Mouse (Mus musculus) liver, embryonic 12.5 days (tissue): Measurements from ENCODE around the gene B3gnt9. TPM values are rescaled to one million over a fixed set of nuclear protein-coding genes. Genes with fewer than 3 reads are reported as not detected.
"Not testable (repeated sequence)": the region's sequence is repeated elsewhere in the genome, so short reads cannot be mapped to it uniquely, and the experiment has no call there.

Experiments
- ATAC-seq: fragments of 200-750 bp; cut with Nextera tagmentation; 2 replicates; pipeline ENCODE4 v1.8.0; 2017; ENCODE audit warnings: moderate number of reproducible peaks, mild to moderate bottlenecking, moderate library complexity
- H3K27ac ChIP-seq: fragments of 300-500 bp; sonication (generic); 2 replicates; pipeline ENCODE4 v1.5.1; 2016; ENCODE audit warnings: mild to moderate bottlenecking
- H3K27me3 ChIP-seq: fragments of 300-500 bp; sonication (generic); replicated peaks from 2 replicates; pipeline ENCODE4 v1.6.1; 2016; ENCODE audit warnings: mild to moderate bottlenecking, moderate library complexity
- H3K36me3 ChIP-seq: fragments of 300-500 bp; sonication (generic); 2 replicates; pipeline ENCODE4 v1.6.1; 2016; ENCODE audit warnings: mild to moderate bottlenecking, moderate library complexity
- H3K4me1 ChIP-seq: fragments of 300-500 bp; sonication (generic); 2 replicates; pipeline ENCODE4 v1.6.1; 2016
- H3K4me2 ChIP-seq: fragments of 300-500 bp; sonication (generic); 2 replicates; pipeline ENCODE4 v1.6.1; 2016; ENCODE audit warnings: mild to moderate bottlenecking, moderate library complexity
- H3K4me3 ChIP-seq: fragments of 300-500 bp; sonication (generic); 2 replicates; pipeline ENCODE4 v1.5.1; 2016; ENCODE audit warnings: mild to moderate bottlenecking, moderate library complexity
- H3K9ac ChIP-seq: fragments of 300-500 bp; sonication (generic); 2 replicates; pipeline ENCODE4 v1.6.1; 2016; ENCODE audit warnings: mild to moderate bottlenecking, moderate library complexity
- H3K9me3 ChIP-seq: fragments of 300-500 bp; sonication (generic); replicated peaks from 2 replicates; pipeline ENCODE4 v1.6.1; 2016; ENCODE audit warnings: mild to moderate bottlenecking, moderate library complexity
- WGBS: fragments of 180-500 bp; shearing (Covaris S2); methylation state at CpG from one replicate; pipeline ENCODE4 v1.1.7; 2016; ENCODE audit not compliant: insufficient replicate concordance; 5-methylcytosine and 5-hydroxymethylcytosine counted together
- polyA plus RNA-seq: library from polyadenylated mRNA; unstranded; fragments of >200 nt; fragmentation: Nextera tagmentation; extraction: Ambion mirVana; gene quantifications from 2 replicates; pipeline ENCODE4 v1.2.1, GENCODE M21; 2016

Gene B3gnt9
- polyA plus RNA-seq, 1 experiment from 2014 or later = 3.6 TPM

DNA sequence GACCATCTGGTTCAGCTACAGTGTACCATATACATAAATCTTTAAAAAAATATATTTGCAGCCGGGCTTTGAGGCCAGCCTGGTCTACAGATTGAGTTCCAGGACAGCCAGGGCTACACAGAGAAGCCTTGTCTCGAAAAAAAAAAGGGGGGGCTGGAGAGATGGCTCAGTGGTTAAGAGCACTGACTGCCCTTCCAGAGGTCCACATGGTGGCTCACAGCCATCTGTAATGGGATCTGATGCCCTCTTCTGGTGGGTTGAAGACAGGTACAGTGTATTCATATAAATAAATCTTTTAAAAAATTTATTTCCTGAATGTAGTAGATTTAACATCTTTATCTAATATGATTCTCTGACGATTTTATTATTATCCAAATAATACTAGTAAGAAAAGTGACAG, 36.8 kb upstream of the B3gnt9 start:
- Histone ChIP-seq H3K4me1 (peaks cover 46% of the 10 kb centered on the region), H3K27me3 (peaks cover 15% of the 10 kb centered on the region)
- H3K9ac ChIP-seq, H3K9me3 ChIP-seq, H3K4me3 ChIP-seq, H3K27ac ChIP-seq, H3K4me2 ChIP-seq, ATAC-seq, H3K36me3 ChIP-seq: not testable (repeated sequence)
- WGBS = 44% methylated on average over 3 of the region's 3 CpGs

DNA sequence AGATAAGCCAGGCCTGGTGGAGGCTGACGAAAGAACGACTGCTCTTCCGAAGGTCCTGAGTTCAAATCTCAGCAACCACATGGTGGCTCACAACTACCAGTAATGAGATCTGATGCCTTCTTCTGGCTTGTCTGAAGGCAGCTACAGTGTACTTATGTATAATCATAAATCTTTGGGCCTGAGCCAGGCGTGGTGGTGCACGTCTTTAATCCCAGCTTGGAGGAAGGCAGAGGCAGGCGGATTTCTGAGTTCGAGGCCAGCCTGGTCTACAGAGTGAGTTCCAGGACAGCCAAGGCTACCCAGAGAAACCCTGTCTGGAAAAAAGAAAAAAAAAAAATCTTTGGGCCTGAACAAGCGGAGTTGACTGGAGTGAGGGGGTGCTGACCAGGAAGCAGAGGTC, 36.4 kb upstream of the B3gnt9 start:
- Histone ChIP-seq H3K4me1 (peaks cover 42% of the 10 kb centered on the region), H3K27me3 (peaks cover 19% of the 10 kb centered on the region)
- ATAC-seq, H3K27ac ChIP-seq, H3K4me2 ChIP-seq, H3K4me3 ChIP-seq, H3K9me3 ChIP-seq, H3K9ac ChIP-seq, H3K36me3 ChIP-seq: not testable (repeated sequence)
- WGBS = 77% methylated on average over 8 of the region's 8 CpGs

DNA sequence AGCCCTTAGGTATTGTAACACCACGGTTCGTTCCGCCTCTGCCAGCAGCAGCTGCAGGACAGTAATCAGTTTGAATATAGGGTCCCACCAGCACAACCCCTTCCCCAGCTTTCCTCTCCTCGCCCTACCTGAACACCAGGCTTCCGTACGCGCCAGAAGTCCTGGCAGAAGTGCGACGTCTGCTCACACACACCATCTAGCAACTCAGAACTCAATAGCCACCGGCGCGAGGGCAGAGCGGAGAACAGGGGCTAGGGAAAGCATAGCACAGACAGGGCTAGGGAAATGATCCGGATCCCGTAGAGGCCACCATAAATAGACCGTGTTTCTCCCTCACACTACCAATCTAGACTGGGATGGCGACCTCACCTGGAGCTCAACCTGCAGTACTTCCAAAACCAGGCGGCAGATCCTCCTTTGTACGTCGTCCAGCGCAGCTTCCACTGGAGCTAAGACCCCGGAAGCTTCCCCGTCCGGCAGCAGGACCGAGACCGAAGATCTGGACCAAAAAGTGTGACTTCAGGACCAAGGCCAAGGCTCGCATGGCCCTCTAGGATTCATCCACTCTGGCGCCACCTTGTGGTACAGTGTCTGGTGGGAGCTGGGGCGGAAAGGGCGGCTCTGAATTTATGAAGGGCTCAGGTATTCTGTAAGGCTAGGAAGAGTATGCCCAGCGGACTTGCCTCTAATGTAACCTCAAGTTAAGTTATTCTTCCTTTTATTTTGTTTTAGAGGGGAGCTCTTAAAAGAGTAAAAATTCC, 35.8 kb upstream of the B3gnt9 start:
- Histone ChIP-seq H3K27me3 (peaks cover 26% of the 10 kb centered on the region), H3K9ac (no peak overlapping the region), H3K27ac (no peak overlapping the region), H3K9me3 (no peaks in the 10 kb centered on the region), H3K4me2 (peak overlapping the region; percentile 85), H3K4me3 (peak overlapping the region; percentile 53), H3K4me1 (peaks cover 36% of the 10 kb centered on the region), H3K36me3 (no peaks in the 10 kb centered on the region)
- ATAC-seq = no peak
- WGBS = 17% methylated on average over 31 of the region's 31 CpGs

DNA sequence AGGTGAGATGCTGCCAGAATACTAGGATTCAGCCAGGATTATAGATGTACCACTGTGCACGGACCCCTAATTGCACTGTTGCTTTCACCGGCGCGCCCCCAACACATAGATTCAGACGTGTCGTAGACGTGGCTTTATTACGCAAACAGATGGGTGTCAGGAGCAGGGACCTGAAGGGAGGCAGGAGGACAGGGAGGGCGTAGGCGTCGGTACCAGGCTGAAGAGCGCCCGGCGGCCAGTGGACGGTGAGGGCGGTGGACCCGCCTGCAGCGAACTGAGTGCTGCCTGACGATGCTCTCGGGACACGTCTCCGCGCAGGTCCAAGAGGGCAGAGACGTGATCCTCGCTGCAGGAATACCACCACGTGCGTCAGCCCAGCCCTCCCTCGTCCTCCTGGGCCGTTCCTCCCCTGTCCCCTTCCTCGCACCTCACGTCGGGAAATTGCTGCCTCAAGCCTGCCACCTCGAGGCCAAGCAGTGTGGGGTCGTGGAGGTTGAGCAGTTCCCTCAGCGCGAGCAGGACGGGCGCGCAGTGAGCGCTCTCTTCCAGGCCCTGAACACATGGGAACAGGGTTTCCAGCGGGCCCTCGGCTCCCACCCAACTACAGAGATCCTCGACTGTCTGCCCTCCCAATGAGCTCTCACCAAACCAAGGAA, 35.0 kb upstream of the B3gnt9 start, which contains the start of gene 4931428F04Rik:
Gene 4931428F04Rik (minus strand): TSS at position 60 of the 656 bp plus-strand sequence.
- Histone ChIP-seq H3K4me3 (peak within 1 kb of the TSS; percentile 53), H3K9ac (peak within 1 kb of the TSS; percentile 25; the same call in 1 of the 2 replicates), H3K9me3 (no peaks in the 10 kb centered on the region), H3K36me3 (no peaks in the 10 kb centered on the region), H3K27me3 (peaks cover 34% of the 10 kb centered on the region), H3K4me2 (peak within 1 kb of the TSS; percentile 85), H3K27ac (peak within 1 kb of the TSS; percentile 59), H3K4me1 (peaks cover 33% of the 10 kb centered on the region)
- 4% methylated on average over 43 of the region's 43 CpGs for WGBS
- peak; percentile 16 for ATAC-seq

DNA sequence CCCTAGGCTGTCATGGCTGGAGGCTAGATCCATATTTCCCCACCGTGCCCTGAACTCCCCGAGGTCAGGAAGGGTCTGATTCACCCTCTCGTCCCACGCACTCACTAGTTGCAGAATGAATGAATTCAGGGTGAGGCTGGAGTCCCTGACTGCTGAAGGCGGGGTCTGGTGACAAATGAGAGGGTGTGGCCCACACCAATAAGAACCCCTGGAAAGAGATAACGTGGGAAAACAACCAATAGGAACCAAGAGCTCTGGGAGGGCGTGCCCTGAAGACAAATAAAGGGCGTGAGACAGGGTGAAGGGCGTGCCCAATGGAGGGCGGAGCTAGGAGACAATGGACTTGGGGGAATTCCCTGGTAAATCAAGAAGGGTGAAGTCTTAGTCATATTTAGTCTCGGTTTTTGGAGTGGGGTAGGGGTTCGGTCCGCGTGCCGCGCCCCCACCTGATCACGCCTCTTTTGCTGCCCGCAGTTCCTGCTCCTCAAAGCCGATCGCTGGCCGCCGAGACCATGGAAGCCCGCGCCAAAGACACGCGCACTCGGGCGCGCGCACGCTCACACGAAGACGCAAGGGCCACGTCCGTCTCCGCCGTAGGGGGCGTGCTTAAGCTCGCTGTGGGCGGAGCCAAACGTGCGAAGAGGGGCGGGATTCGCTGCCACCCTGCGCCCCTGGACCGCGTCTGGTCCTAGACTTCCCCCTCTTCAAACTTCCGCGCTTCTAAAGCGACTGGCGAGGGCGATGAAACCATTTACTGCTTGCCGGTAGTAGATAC, 34.2 kb upstream of the B3gnt9 start:
- 1% methylated on average over 53 of the region's 53 CpGs for WGBS

DNA sequence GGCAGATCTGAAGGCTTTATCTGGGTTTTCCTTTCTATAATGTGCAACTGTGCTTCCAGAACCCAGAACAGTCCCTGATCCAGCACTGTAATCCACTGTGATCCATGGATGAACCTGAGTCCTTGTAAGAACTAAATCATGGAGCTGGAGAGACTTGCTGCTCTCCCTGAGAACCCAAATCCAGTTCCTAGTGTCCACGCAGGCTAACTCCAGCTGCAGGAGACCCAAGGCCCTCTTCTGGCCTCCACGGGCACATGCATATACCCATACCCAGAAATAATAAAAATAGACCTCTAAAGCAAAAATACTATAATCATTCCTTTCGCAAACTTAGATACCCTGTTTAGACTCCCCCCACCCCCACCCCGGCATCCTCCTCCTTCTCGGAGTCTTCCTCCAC, 33.3 kb upstream of the B3gnt9 start:
- H3K27me3 ChIP-seq = peaks cover 46% of the 10 kb centered on the region
- H3K36me3 ChIP-seq = no peaks in the 10 kb centered on the region
- H3K4me3 ChIP-seq = no peak overlapping the region
- H3K4me2 ChIP-seq = no peak overlapping the region
- no peak overlapping the region for H3K27ac ChIP-seq
- no peak for ATAC-seq
- H3K9me3 ChIP-seq = no peaks in the 10 kb centered on the region
- WGBS = 85% methylated on average over 5 of the region's 5 CpGs
- no peak overlapping the region for H3K9ac ChIP-seq
- peaks cover 37% of the 10 kb centered on the region for H3K4me1 ChIP-seq

More for the DNA sequence above, 34.2 kb upstream of the B3gnt9 start:
- Histone ChIP-seq H3K27me3 (peaks cover 40% of the 10 kb centered on the region), H3K4me1 (peaks cover 33% of the 10 kb centered on the region), H3K9ac (peak overlapping the region; percentile 25; the same call in 1 of the 2 replicates), H3K27ac (peak overlapping the region; percentile 59), H3K4me2 (peak overlapping the region; percentile 85), H3K4me3 (peak overlapping the region; percentile 53), H3K36me3 (no peaks in the 10 kb centered on the region), H3K9me3 (no peaks in the 10 kb centered on the region)
- ATAC-seq = peak; percentile 85

DNA sequence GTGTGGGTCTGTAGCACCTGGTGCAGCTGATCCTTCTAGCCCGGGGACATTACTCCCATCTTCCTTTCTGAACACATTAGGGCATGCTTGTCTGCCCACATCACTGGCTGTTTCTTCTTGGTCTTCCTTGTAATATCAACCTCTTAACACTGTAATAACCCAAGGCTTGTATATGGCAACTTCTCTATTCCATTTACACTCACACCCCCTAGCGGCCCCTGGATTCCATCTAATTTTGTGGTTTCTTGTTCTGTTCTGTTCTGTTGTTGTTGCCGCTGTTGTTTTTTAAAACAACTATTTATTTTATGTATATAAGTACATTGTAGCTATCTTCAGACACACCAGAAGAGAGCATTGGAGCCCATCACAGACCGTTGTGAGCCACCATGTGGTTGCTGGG, 32.0 kb upstream of the B3gnt9 start:
- H3K27ac ChIP-seq = no peak overlapping the region
- H3K9me3 ChIP-seq = no peaks in the 10 kb centered on the region
- no peak overlapping the region for H3K4me3 ChIP-seq
- peaks cover 59% of the 10 kb centered on the region for H3K27me3 ChIP-seq
- ATAC-seq = no peak
- 69% methylated on average over 4 of the region's 4 CpGs for WGBS
- H3K9ac ChIP-seq = no peak overlapping the region
- H3K36me3 ChIP-seq = no peaks in the 10 kb centered on the region
- H3K4me1 ChIP-seq = peaks cover 48% of the 10 kb centered on the region
- H3K4me2 ChIP-seq = no peak overlapping the region

DNA sequence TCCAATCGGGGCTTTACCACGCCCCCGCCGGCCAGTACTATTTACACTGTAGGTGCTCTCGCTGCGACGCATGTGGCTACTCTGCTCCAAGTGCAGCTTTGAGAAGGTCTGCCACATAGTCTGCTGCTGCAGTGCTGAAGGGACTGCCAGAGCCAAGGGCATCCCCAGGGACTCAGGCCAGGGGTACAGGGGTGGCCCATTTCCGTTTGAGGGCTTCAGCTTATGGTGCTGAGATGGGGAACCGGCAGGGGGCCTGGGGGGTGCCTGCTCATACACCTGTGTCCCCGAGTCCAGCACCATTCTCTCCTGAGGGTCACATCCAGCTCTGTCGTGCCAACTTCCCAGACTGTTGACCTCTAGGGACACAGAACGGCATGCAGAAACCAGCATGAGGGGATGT, 30.6 kb upstream of the B3gnt9 start:
- no peaks in the 10 kb centered on the region for H3K36me3 ChIP-seq
- H3K4me3 ChIP-seq = no peak overlapping the region
- H3K9me3 ChIP-seq = no peaks in the 10 kb centered on the region
- H3K9ac ChIP-seq = no peak overlapping the region
- no peak for ATAC-seq
- H3K4me1 ChIP-seq = peaks cover 40% of the 10 kb centered on the region
- 46% methylated on average over 12 of the region's 12 CpGs for whole genome bisulfite sequencing
- H3K4me2 ChIP-seq = no peak overlapping the region
- H3K27ac ChIP-seq = no peak overlapping the region
- H3K27me3 ChIP-seq = peaks cover 70% of the 10 kb centered on the region

DNA sequence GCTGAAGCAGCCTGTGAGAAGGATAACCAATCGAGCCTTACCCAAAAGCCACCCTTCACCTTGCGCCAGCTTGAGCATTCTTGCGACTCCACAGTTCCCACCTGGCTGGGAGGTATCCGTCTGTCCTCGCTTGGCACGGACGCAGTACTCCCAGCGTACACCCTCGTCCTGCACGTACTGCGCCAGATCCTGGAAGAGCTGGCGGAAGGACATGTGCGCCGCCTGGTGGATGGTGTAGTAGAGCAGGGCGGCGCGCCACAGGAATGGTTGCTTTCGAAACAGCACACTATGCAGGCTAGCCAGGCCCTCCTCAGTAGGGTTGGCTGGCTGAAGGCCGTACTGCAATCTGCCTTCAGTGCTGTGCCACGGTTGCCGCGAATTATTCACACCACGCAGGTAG, 28.1 kb upstream of the B3gnt9 start:
- Histone ChIP-seq H3K4me3 (peak overlapping the region; percentile 6; the same call in 1 of the 2 replicates), H3K27ac (no peak overlapping the region), H3K9me3 (no peaks in the 10 kb centered on the region), H3K4me2 (peak overlapping the region; percentile 47), H3K4me1 (peaks cover 26% of the 10 kb centered on the region), H3K27me3 (peaks cover 86% of the 10 kb centered on the region), H3K9ac (no peak overlapping the region), H3K36me3 (no peaks in the 10 kb centered on the region)
- WGBS = 22% methylated on average over 23 of the region's 23 CpGs
- peak; percentile 76 for ATAC-seq

DNA sequence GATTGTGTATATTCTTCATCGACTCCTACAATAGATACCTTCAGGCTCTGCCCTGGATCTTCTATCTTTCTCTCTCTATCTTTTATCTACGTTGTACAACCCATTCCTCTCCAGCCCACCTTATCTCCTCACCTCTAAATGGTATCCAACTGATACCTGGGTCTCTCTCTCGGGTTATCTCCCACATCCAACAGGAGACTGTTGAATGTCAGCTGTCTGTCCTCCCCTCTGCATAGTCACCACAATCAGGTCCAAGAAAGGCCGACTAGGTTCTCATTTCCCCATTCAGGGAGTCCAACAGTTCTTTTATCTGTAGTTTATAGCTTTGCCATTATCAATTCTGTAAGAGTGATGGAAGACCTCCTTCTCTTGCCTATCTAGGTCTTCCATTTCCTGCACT, 27.3 kb upstream of the B3gnt9 start:
- Histone ChIP-seq H3K4me1 (peaks cover 26% of the 10 kb centered on the region), H3K27ac (no peak overlapping the region), H3K36me3 (no peaks in the 10 kb centered on the region), H3K9me3 (no peaks in the 10 kb centered on the region), H3K4me3 (no peak overlapping the region), H3K4me2 (no peak overlapping the region), H3K9ac (no peak overlapping the region), H3K27me3 (peaks cover 94% of the 10 kb centered on the region)
- WGBS = 40% methylated on average over 4 of the region's 4 CpGs
- ATAC-seq = no peak

DNA sequence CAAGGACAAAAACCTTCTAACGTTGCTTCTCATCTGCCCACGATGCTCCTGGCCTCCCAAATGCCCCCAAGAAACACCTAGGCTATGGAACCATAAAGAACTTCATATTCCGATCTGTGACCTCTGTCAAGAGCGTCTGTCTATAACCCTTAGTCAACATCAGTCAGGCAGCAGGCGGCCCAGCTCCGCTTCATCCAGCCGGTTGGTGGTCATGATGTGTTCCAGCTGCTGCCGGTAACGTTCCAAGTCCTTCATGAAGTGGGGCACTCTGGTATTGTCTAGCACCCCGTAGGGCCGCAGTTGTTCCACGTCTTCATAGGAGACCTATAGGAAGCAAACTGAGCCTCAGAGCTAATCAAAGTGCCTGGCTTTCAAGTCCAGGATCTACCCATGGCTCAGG, 26.9 kb upstream of the B3gnt9 start:
- Histone ChIP-seq H3K36me3 (no peaks in the 10 kb centered on the region), H3K27me3 (peaks cover 95% of the 10 kb centered on the region), H3K9me3 (no peaks in the 10 kb centered on the region), H3K27ac (no peak overlapping the region), H3K4me1 (peaks cover 26% of the 10 kb centered on the region), H3K9ac (no peak overlapping the region), H3K4me2 (no peak overlapping the region), H3K4me3 (no peak overlapping the region)
- no peak for ATAC-seq
- 81% methylated on average over 12 of the region's 12 CpGs for WGBS

DNA sequence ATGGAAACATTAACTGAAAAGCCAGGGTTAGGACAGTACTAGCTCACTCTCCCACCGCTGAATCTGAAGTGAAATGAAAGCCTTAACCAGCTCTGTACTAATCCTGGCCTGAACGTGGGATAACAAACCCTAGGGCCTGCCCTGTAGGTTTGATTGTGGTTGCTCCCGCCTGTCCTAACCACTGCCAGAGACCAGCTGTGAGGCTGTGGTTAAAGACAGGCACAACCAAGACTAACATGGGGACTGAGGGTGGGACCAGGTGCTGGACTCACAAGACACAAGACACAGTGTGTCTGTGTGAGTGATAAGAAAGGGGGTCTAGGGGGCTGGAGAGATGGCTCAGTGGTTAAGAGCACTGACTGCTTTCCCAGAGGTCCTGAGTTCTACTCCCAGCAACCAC, 25.6 kb upstream of the B3gnt9 start:
- H3K4me1 ChIP-seq = peaks cover 39% of the 10 kb centered on the region
- no peak for ATAC-seq
- peaks cover 95% of the 10 kb centered on the region for H3K27me3 ChIP-seq
- no peak overlapping the region for H3K9ac ChIP-seq
- no peak overlapping the region for H3K4me2 ChIP-seq
- no peaks in the 10 kb centered on the region for H3K9me3 ChIP-seq
- no peak overlapping the region for H3K4me3 ChIP-seq
- no peaks in the 10 kb centered on the region for H3K36me3 ChIP-seq
- WGBS = 49% methylated on average over 3 of the region's 3 CpGs
- H3K27ac ChIP-seq = no peak overlapping the region
